Mouse (Mus musculus) thymus, postnatal 4 days (tissue): ENCODE results near the gene Csrnp1.

Experiments
- DNase-seq: peaks from one replicate; pipeline ENCODE4 v3.0.0; 2021

Csrnp1 gene

DNA sequence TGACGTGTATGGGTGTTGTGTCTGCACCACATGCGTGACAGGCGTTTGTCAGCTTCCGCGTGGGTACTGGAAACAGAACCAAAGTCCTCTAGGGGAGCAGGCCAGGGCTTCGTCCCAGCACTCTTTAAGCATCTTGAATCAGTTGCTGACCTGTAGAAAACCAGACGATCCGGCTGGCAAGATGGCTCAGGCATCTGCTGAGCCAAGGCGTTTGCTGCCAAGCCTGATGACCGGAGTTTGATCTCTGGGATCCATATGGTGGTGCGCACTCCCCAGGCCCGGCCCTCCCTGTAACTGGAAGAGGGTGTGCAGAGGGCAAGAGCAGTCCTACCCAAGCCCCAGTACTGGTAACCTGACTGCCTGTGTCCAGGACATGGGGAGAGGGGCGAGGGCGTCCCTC, 42.6 kb downstream of the Csrnp1 start:
- no peak for DNase-seq

GRCm38 (mm10) chr9:119941407-119941806, 43.1 kb downstream of the Csrnp1 start:
- no peak for DNase-seq

DNA sequence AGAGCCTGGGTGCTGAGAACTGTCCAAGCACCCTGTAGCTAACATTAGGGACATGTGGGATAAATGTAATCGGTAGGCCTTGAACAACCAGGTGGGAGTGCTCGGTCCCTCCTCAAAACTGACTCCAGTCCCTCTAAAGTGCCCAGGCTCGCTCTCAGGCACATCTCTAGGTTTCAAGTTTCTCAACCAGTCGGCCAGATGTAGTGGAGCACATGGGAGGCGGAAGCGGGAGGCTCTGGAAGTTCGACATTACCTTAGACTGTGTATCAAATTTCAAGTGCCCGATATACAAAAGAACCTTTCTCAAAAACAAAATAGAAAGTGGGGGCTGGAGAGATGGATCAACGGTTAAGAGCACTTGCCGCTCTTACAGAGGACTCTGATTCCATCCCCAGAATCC, 44.8 kb downstream of the Csrnp1 start:
- no peak for DNase-seq

- no peak for DNase-seq
Observed at GRCm38 (mm10) chr9:119938496-119938895, 46.0 kb downstream of the Csrnp1 start.

DNA sequence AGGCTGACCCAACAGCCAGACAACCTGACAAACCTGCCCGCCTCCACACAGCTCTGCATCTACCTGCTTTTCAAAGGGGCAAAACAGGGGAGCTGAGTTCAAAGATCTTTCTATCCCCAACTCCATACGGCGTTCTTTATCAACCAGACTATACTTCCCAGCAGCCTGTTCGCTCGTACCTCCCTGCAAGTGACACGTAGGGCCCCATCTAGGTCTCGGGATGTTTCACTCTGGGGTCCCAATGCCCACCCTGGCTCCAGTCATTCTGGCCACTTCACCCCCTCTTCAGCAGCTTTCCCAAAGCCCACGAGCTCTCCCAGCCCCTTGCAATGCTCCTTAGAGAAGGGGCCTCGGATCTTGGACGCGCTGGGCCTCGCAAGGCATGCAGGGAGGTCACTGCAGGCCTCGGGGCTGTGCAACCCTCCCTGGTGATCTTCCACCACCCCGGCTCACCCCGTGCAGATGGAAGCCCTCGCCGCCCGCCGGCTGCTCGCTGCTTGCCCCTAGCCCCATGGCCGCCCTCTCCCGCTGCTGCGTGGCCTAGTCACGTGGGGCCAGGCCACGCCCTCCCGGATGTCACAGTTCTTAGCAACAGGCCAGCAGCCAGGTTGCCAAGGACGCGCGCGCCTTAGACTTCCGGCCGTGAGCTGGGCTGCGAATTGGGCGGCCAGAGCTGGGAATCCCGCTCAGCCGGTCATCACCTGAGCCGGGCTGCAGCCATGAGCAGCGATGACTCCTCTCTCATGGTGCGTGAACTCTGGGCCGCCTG, 47.3 kb downstream of the Csrnp1 start, which contains the start of the genes Gorasp1 and Ttc21a:
TSS of gene Gorasp1 (minus strand) at position 561 of the 769 bp plus-strand sequence.
TSS of gene Ttc21a (plus strand) at position 602 of the 769 bp plus-strand sequence.
- peak; percentile 96 for DNase-seq

- no peak for DNase-seq
Observed at GRCm38 (mm10) chr9:119933675-119934074, 50.8 kb downstream of the Csrnp1 start.

DNA sequence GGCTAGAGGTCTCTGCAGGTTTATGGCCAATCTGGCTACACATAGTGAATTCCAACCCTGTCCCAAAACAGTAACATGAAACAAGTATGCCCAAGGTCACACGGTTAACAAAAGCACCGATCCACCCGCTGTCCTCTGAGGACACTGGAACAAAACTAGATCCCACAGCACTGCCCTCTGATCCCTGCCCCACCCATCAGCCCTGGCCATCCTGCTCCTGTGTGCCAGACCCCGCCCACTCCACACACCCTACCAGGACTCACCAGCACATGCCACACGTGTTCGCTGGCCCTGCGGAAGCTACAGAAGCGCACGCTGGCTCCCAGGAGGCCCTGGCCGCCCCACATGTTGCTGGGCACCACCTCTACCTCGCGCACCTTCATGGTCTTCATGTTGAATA, 52.1 kb downstream of the Csrnp1 start:
- DNase-seq = no peak

DNA sequence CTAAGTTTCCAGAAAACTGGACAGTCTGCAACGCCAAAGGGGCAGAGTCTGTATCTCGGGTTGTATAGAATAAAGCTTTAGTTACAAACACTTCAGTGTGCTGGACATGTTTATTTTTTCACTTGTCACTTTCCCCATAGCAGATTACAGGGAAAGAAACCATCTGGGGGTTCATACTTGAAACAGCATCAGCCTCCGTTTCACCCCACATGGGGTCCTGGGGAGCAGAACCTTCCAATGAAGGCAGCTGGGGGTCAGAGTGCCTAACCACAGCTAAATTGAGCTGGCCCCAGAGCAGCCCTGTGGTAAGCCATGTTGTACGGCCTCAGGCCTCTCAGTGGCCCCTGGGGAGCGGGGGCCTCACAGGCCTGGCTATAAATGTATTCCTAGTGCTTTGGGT, 58.0 kb downstream of the Csrnp1 start:
- DNase-seq = no peak

DNA sequence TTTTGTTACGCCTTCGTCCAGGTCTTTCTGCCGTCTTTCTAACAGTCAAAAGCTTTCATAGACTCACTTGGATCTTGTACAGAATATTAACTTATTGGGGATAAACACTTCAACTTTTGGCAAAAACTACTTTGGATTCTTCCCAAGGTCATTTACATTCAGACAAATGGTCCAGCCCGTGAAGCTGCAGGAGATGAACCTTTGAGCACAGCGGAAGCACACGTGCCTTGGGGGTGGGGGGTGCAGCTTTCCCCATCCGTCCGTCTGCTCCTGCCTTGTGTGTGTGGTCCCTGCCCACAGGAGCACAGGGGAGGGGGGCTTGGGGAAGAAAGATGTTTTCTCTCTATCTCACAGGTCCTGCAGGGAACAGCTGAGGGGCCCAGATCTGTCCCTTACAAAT, 58.7 kb downstream of the Csrnp1 start:
- no peak for DNase-seq

DNA sequence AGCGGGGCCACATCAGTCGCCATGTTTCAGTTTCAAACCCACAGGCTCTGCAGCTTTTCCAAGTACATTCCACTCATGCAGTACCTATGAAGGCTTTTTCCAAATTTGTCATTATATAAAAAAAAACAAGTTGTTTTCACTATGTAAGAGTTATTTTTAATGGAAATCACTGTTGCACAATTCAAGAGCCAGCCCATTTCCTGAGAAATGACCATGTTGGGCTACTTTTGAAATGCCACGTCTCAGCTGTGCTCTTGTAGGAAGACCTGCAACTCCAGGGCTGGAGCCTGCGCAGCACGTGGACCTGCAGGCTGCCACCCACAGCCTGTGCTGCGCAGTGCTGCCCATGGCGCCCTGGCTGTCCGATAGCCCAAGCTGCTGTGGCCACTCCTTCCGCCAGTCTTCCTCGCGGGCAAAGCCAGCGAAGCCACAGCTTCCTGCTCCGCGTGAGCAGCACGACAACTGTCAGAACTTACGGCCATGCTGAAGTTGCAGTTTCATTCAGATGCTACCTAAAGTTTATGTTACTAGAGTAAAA, 59.3 kb downstream of the Csrnp1 start:
- no peak for DNase-seq

GRCm38 (mm10) chr9:119923462-119923861, 61.0 kb downstream of the Csrnp1 start:
- no peak for DNase-seq
